Mouse (Mus musculus) midbrain, embryonic 13.5 days (tissue): ENCODE data around the gene Chd9. TPM values are rescaled to one million over a fixed set of nuclear protein-coding genes. Genes with fewer than 3 reads are reported as not detected.
"Not testable (repeated sequence)": the region's sequence is repeated elsewhere in the genome, so short reads cannot be mapped to it uniquely, and the experiment has no call there.

ENCODE experiments used
- ATAC-seq: fragments of 200-750 bp; cut with Nextera tagmentation; 2 replicates; pipeline ENCODE4 v1.8.0; 2017; ENCODE audit warnings: mild to moderate bottlenecking, moderate TSS enrichment, moderate library complexity
- H3K27ac ChIP-seq: fragments of 300-500 bp; sonication (generic); 2 replicates; pipeline ENCODE4 v1.5.1; 2015; ENCODE audit warnings: inconsistent platforms, mild to moderate bottlenecking, moderate library complexity
- H3K27me3 ChIP-seq: fragments of 300-500 bp; sonication (generic); 2 replicates; pipeline ENCODE4 v1.6.1; 2015; ENCODE audit warnings: mild to moderate bottlenecking, inconsistent platforms
- H3K36me3 ChIP-seq: fragments of 300-500 bp; sonication (generic); 2 replicates; pipeline ENCODE4 v1.6.1; 2015; ENCODE audit warnings: mild to moderate bottlenecking, inconsistent platforms
- H3K4me1 ChIP-seq: fragments of 300-500 bp; sonication (generic); replicated peaks from 2 replicates; pipeline ENCODE4 v1.6.1; 2015; ENCODE audit warnings: inconsistent platforms
- H3K4me2 ChIP-seq: fragments of 300-500 bp; sonication (generic); replicated peaks from 2 replicates; pipeline ENCODE4 v1.6.1; 2015; ENCODE audit warnings: moderate library complexity, mild to moderate bottlenecking, inconsistent platforms
- H3K4me3 ChIP-seq: fragments of 300-500 bp; sonication (generic); replicated peaks from 2 replicates; pipeline ENCODE4 v1.5.1; 2015; ENCODE audit warnings: mild to moderate bottlenecking, inconsistent platforms
- H3K9ac ChIP-seq: fragments of 300-500 bp; sonication (generic); replicated peaks from 2 replicates; pipeline ENCODE4 v1.6.1; 2015; ENCODE audit warnings: mild to moderate bottlenecking, inconsistent platforms
- H3K9me3 ChIP-seq: fragments of 300-500 bp; sonication (generic); 2 replicates; pipeline ENCODE4 v1.6.1; 2016; ENCODE audit warnings: mild to moderate bottlenecking, inconsistent platforms
- WGBS: fragments of 180-500 bp; shearing (Covaris S2); methylation state at CpG from one replicate; pipeline ENCODE4 v1.1.7; 2015; 5-methylcytosine and 5-hydroxymethylcytosine counted together
- polyA plus RNA-seq: library from polyadenylated mRNA; unstranded; fragments of >200 nt; fragmentation: Nextera tagmentation; extraction: Ambion mirVana; gene quantifications from 2 replicates; pipeline ENCODE4 v1.2.1, GENCODE M21; 2015

Chd9 gene
- polyA plus RNA-seq, 1 experiment from 2014 or later, result 69.6 TPM

DNA sequence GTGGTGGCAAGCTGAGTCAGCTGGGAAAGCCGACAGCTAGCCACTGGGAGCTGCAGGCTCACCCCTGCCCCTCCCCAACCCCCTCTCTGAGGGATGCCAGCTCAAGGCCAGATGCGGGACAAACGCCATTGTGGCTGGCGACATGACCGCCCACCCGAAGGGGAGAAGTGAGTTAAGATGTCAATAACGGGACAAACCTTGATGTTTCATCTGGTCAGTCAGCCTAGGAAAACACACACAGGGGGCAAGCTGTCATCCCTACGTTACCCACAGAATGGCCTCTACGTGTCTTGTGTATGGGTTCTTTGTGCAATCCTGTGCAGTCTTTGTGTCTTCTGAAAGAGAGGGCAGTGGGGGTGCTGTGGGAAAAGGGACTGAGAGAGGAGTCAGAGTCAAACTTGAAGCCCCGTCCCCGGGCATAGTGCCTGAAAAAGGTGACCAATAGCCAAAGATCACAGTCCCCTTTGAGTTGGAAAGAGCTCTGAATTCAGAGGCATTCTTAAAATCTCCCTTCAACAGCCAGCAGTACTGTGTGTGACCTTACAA is 49.4 kb downstream of the Chd9 start:
- peak overlapping the region; percentile 88 for H3K27ac ChIP-seq
- ATAC-seq, result peak; percentile 73
- WGBS, result 2% methylated on average over 11 of the region's 11 CpGs
- peak overlapping the region; percentile 74 for H3K4me2 ChIP-seq
- H3K9ac ChIP-seq, result peak overlapping the region; percentile 65
- no peaks in the 10 kb centered on the region for H3K36me3 ChIP-seq
- no peaks in the 10 kb centered on the region for H3K9me3 ChIP-seq
- H3K4me1 ChIP-seq, result peaks cover 25% of the 10 kb centered on the region
- peak overlapping the region; percentile 40 for H3K4me3 ChIP-seq
- 0 out of 2 replicates have a peak, but pooled peaks cover 4% of the 10 kb centered on the region for H3K27me3 ChIP-seq

DNA sequence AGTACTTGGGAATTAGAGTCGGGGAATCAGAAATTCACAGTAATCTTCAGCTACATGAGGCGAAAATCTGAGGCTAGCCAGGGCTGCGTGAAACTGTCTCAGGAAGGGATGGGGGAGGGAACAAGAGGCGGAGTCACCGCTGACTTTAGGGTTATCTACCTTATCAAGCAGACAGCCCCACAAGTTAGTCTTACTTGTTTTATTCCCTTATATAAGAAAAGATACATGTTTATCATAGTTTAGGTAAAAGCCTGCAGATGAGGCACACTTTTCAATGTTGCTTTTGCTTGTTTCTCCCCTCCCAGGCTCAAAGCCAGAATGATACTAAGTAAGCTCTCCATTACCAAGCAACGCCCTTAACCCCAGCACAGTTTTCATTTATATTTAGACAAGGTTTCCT is 50.4 kb downstream of the Chd9 start:
- Histone ChIP-seq H3K9me3 (no peaks in the 10 kb centered on the region), H3K4me3 (no peak overlapping the region), H3K4me2 (no peak overlapping the region), H3K36me3 (no peaks in the 10 kb centered on the region), H3K9ac (no peak overlapping the region), H3K4me1 (peaks cover 25% of the 10 kb centered on the region), H3K27ac (no peak overlapping the region), H3K27me3 (0 out of 2 replicates have a peak, but pooled peaks cover 5% of the 10 kb centered on the region)
- ATAC-seq, result no peak
- WGBS, result 80% methylated on average over 6 of the region's 6 CpGs

DNA sequence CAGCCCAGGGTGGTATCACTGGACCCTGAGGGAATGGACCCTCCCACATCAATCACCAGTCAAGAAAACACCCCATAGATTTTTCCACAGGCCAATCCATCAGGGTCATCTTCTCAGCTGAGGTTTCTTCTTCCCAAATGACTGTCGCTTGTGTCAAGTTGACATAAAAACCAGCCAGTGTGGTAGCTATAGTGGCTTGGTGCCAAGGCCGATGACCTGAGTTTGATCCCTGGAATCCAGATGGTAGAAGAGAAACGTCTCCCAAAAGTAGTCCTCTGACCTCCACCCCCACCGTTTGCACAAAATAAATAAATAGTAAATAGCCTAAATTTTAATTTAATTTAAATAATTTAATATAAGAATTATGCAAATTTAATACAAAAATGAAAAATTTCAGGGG is 51.9 kb downstream of the Chd9 start:
- 88% methylated on average over 4 of the region's 4 CpGs for WGBS
- Histone ChIP-seq H3K27ac (no peak overlapping the region), H3K9me3 (no peaks in the 10 kb centered on the region), H3K4me3 (no peak overlapping the region), H3K36me3 (no peaks in the 10 kb centered on the region), H3K4me2 (no peak overlapping the region), H3K4me1 (peaks cover 25% of the 10 kb centered on the region), H3K9ac (no peak overlapping the region), H3K27me3 (0 out of 2 replicates have a peak, but pooled peaks cover 2% of the 10 kb centered on the region)
- no peak for ATAC-seq

DNA sequence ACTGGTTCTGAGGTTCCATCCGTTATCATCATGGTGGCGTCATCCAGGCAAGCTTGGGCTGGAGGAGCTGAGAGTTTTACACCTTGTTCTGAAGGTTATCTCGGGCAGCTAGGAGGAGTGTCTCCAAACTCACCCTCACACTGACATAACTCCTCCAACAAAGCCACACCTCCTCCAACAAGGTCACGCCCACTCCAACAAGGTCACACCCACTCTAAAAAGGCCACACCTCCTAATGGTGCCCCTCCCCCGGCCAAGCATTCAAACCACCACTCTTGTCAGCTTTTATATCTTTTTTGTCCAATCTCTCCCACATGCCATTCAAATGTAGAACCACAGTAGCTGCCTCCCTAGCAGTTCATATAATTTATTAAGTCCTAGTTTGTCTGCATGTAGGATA is 53.0 kb downstream of the Chd9 start:
- Histone ChIP-seq H3K27me3 (0 out of 2 replicates have a peak, but pooled peaks cover 2% of the 10 kb centered on the region), H3K4me3 (no peak overlapping the region), H3K9me3 (no peaks in the 10 kb centered on the region), H3K9ac (no peak overlapping the region), H3K27ac (no peak overlapping the region), H3K4me1 (peaks cover 18% of the 10 kb centered on the region), H3K36me3 (no peaks in the 10 kb centered on the region), H3K4me2 (no peak overlapping the region)
- ATAC-seq, result no peak
- 93% methylated on average over 5 of the region's 5 CpGs for WGBS

DNA sequence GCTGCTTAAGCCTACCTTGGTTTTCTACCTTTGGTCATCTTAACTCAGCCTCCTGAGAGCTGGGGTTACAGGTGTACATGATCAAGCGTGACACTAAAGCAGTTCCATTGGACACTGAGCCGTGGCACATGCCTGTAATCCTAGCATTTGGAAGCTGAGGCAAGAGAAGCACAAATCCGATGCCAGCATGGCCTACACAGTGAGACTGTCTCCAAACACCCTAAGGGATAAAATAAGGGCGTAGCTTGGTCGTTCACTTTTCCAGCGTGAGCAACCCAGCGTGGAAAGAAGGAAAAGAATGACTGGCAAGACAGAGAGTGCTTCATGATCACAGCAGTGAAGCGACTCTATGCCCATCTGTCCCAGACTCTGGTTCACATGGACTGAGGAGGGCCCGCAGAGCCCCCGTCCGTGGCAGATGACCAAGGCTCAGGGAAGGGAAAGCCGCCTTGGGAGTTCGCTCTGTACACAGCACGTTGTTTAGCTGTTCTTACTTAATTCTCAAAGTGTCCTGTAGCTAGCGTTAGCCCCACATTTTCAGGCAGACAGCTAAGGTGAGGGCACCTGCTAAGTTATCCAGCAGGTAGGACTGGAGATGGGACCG is 54.0 kb downstream of the Chd9 start:
- Histone ChIP-seq H3K9ac (no peak overlapping the region), H3K4me2 (no peak overlapping the region), H3K9me3 (no peaks in the 10 kb centered on the region), H3K4me3 (no peak overlapping the region), H3K36me3 (no peaks in the 10 kb centered on the region), H3K27ac (0 out of 2 replicates have a peak overlapping the region, but pooled peaks have one; percentile 16), H3K4me1 (peaks cover 8% of the 10 kb centered on the region), H3K27me3 (0 out of 2 replicates have a peak, but pooled peaks cover 2% of the 10 kb centered on the region)
- 76% methylated on average over 16 of the region's 16 CpGs for WGBS
- no peak for ATAC-seq

DNA sequence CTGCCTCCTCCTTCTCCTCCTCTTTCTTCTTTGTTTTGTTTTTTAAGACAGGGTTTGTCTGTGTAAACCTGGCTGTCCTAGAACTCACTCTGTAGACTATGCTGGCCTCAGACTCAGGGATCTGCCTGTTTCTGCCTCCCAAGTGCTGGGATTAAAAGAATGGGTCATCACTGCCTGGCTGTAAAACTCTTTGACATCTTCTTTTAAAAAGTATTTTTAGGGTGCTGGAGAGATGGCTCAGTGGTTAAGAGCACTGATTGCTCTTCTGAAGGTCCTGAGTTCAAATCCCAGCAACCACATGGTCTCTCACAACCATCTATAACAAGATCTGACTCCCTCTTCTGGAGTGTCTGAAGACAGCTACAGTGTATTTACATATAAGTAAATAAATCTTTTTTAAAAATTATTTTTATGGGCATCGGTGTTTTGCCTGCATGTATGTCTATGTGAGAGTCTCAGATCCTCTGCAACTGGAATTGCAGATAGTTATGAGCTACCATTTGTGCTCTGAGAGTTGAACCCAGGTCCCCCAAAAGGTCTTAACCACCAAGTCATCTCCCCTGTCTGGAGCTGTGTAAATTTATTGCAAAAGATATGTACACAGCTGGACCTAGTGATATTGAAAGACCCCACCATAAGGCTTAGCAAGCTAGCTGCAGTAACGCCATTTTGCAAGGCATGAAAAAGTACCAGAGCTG is 57.7 kb downstream of the Chd9 start:
- Histone ChIP-seq H3K4me1 (no peaks in the 10 kb centered on the region), H3K4me3 (no peak overlapping the region), H3K9me3 (no peaks in the 10 kb centered on the region), H3K27ac (no peak overlapping the region), H3K4me2 (no peak overlapping the region), H3K9ac (no peak overlapping the region), H3K36me3 (no peaks in the 10 kb centered on the region), H3K27me3 (0 out of 2 replicates have a peak, but pooled peaks cover 2% of the 10 kb centered on the region)
- ATAC-seq, result no peak
- WGBS, result 79% methylated on average over 2 of the region's 2 CpGs

DNA sequence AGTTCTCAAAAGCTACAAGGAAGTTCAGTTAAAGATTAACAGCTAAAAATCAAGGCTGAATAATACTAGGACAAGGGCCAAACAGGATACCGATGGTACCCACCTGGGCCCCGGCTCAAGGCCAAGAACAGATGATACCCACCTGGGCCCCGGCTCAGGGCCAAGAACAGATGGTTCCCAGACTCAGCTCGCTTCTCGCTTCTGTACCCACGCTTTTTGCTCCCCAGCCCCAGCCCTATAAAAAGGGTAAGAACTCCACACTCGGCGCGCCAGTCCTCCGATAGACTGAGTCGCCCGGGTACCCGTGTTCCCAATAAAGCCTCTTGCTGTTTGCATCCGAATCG is 58.2 kb downstream of the Chd9 start:
- no CpG with 5 or more reads among the region's 15 CpGs for WGBS
- not testable (repeated sequence) for ATAC-seq

DNA sequence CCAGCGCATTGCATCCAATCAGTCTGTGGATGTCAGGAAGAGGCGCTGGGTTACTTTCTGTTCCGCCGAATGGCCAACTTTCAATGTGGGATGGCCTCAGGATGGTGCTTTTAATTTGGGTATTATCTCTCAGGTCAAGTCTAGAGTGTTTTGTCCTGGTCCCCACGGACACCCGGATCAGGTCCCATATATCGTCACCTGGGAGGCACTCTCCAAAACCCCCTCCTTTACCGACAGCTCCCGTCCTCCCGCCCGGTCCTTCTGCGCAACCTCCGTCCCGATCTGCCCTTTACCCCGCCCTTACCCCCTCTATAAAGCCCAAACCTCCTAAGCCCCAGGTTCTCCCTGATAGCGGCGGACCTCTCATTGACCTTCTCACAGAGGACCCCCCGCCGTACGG is 59.2 kb downstream of the Chd9 start:
- Histone ChIP-seq H3K4me3 (peak overlapping the region; percentile 37), H3K4me2 (peak overlapping the region; percentile 39; the same call in 1 of the 2 replicates)
- H3K9me3 ChIP-seq, ATAC-seq, H3K36me3 ChIP-seq, H3K27me3 ChIP-seq, H3K4me1 ChIP-seq, H3K27ac ChIP-seq, H3K9ac ChIP-seq: not testable (repeated sequence)
- WGBS, result no CpG with 5 or more reads among the region's 20 CpGs

More for the DNA sequence above, 58.2 kb downstream of the Chd9 start:
- H3K9me3 ChIP-seq, H3K4me1 ChIP-seq, H3K27me3 ChIP-seq, H3K27ac ChIP-seq, H3K36me3 ChIP-seq, H3K4me3 ChIP-seq, H3K9ac ChIP-seq, H3K4me2 ChIP-seq: not testable (repeated sequence)

DNA sequence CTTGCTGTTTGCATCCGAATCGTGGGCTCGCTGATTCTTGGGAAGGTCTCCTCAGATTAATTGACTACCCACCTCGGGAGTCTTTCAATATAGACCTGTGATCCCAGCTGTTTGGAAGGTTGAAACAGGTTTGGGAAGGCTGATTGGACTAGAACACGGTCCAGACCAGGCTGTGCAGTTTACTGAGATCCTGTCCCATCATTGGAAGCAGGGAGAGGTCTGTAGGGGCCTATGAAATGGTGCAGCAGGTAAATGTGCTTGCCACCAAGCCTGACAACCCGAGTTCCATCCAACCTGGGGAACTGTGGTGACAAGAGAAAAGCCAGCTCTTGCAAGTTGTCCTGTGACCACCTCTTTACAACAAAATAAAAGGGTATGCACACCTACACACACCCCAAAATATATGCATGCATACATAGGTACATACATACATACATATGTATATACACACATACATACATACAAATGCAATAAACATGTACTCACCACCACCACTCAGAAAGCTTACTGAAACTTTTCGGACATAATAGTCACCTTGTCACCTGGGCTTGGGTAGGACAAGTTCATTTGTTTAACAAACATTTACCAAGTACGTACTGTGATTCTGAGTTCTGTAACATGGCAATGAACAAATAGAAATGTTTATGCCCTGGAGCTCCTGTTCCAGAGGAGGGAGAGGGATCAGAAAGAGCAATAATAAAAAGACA is 63.9 kb downstream of the Chd9 start:
- ATAC-seq, result no peak
- Histone ChIP-seq H3K9ac (no peak overlapping the region), H3K9me3 (no peaks in the 10 kb centered on the region), H3K4me2 (no peak overlapping the region), H3K36me3 (0 out of 2 replicates have a peak, but pooled peaks cover 3% of the 10 kb centered on the region), H3K4me1 (peaks cover 13% of the 10 kb centered on the region), H3K27ac (no peak overlapping the region), H3K4me3 (no peak overlapping the region), H3K27me3 (no peaks in the 10 kb centered on the region)
- whole genome bisulfite sequencing, result 93% methylated on average over 8 of the region's 8 CpGs

DNA sequence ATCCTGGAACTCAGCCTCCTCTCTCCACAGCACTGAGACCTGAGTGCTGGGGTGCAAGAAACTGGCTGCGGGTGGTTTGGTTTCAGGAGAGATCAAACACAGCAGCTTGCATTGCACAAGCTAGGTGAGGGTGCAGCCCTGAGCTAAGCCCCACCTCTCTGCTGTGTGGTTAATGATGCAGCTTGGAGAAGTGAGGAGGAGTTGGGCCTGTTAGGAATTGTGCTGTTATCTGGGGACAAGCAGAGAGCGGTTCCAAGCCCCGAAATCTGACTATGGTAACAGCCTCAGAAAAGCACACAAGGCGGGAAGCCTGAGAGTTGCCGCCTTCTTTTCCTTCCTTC is 64.4 kb downstream of the Chd9 start:
- Histone ChIP-seq H3K36me3 (0 out of 2 replicates have a peak, but pooled peaks cover 3% of the 10 kb centered on the region), H3K27me3 (no peaks in the 10 kb centered on the region), H3K4me1 (peaks cover 13% of the 10 kb centered on the region), H3K27ac (no peak overlapping the region), H3K9ac (no peak overlapping the region), H3K9me3 (no peaks in the 10 kb centered on the region), H3K4me3 (no peak overlapping the region), H3K4me2 (no peak overlapping the region)
- WGBS, result 92% methylated on average over 5 of the region's 5 CpGs
- no peak for ATAC-seq

DNA sequence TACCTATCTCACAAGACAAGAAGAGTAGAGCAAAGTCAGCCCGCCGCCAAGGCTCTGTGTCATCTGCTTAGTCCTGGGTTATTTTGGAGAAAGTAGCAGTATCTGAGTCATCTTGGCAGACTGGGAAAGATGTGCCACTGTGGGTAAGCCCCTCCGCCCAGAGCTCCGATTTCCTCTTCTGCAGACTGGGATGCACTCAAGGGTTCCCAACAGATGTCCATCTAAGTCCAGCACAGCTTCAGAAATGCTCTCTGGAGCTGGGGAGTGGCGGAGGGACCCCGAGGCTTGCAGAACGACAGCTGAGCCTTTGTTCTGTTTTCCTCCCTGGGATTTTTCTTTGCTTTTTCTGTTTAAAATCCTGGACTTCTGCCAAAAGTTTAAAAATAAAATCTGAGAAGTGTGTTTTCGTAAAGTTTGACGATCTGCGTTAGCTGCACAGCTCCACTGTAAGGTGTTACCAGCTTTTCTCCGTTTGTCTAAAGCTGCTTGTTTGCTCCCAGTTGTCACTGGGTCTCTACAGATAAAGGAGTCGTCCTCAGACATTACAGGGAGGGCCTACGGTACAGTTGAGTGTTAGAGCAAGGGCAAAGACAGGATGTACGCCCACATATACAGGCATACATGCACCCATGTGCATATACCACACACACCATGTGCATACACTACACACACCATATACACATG is 66.2 kb downstream of the Chd9 start:
- Histone ChIP-seq H3K27me3 (no peaks in the 10 kb centered on the region), H3K36me3 (0 out of 2 replicates have a peak, but pooled peaks cover 3% of the 10 kb centered on the region), H3K27ac (peak overlapping the region; percentile 19; the same call in 1 of the 2 replicates), H3K4me3 (no peak overlapping the region), H3K4me2 (no peak overlapping the region), H3K9me3 (no peaks in the 10 kb centered on the region), H3K9ac (no peak overlapping the region), H3K4me1 (peaks cover 17% of the 10 kb centered on the region)
- ATAC-seq, result no peak
- 73% methylated on average over 14 of the region's 14 CpGs for WGBS
